Mouse (Mus musculus) kidney, adult 18-20 months (tissue): ENCODE results near the gene Rpusd2.

Source experiments
- DNase-seq: peaks from one replicate; pipeline ENCODE4 v3.0.0; 2021

Gene Rpusd2

DNA sequence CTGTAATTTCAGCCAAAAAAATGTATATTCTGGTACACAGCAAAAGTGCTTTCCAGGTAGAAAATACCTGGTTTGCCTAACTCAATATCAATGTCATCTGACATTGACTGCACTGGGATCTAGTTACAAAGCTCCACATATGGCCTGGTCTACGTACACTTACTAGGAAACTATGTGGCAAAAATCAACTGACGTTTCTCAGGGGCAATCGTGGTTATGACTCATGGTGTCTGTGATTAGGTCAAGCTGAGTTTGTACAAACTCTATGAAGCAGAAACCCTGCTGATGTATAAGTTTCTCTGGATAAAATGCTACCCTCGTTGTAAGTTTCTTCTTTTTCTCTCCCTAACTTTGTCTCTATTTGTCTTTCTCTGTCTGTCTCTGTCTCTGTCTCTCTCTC is 2.4 kb upstream of the Rpusd2 start:
- DNase-seq: no peak

- no peak for DNase-seq
Measured at GRCm38 (mm10) chr2:119035397-119035745, 781 bp downstream of the Rpusd2 start.

DNA sequence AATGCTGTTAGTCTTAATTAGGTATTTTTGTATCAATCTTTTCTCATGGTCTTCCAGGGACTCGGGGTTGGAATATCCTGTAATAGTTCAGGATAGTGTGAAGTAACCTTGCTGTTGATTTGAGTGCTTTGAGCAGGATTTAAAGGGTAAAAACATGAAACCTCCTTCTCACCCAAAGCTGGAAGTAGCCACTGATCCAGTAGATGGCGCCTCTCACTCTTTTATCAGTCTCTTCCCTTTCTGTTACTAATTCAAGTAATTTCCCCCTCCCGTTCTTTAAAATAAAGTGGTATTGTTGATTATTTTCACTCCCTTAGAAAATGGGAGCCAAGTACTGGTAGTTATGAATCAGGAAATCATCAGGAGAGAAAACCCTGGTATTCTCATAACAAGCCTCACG is 6.3 kb downstream of the Rpusd2 start:
- no peak for DNase-seq

DNA sequence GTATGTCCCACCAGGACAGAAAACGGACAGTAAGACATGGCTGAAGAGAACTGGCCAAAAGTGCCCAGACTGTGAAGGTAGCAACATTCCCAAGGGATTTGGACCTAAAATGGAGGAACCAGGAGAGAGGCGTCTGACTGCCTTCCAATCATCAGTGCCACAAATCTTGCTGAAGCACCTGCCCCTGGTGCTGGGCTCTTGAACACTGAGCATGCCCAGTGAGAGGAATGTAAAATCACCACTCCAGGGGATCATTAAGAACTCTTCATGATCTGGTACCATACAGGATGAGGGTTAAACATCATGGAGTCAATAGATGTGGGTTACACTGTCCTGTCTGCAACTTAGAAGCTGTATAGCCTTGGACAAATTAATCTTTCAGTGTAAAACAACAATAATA is 10.6 kb downstream of the Rpusd2 start:
- DNase-seq: no peak

DNA sequence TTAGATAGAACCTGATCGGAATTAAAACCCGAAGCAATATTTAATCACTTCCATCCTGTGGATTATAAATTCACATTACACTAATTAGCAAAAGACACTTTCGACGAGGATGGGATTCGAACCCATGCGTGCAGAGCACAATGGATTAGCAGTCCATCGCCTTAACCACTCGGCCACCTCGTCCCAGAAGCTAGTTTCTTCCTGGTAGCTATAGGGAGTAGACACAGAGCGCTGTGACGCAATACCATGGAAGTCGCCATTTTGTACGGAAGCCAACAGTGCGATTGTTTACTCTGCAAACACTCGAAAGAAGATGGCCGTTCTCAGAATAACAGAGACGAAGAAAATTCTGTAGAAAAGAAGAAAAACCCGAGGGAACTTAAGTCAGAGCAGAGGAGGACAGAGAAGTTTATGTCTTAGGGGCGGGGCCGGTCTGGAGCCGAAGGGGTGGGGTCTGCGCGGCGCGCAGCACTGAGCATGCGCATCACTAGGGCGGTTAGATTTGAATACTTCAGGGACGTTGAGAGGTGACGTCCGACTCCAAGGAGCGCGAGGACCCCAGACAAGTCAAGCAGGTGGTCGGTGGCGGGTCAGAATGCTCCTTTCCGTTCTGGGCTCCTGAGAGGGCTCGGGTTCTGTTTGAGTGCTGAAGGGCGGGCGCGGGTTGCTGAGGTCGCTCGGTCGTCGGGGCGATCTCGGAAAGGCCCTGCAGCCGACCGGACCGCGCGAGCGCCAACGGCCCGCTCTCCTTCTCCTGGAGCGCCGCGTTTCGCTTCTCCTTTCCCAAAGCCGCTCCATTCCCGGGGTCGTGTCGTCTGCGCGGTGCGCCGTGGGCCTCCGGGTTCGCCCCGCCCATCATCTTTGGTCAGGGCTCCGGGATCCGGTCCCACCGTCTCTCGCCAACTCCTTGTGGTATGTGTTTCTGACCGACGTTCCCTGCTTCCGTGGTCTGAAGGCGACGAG is 12.3 kb downstream of the Rpusd2 start, which contains the start of gene Knl1:
Gene Knl1, plus strand, starts transcription at position 471 of the 963 bp plus-strand sequence.
- DNase-seq: peak; percentile 98

DNA sequence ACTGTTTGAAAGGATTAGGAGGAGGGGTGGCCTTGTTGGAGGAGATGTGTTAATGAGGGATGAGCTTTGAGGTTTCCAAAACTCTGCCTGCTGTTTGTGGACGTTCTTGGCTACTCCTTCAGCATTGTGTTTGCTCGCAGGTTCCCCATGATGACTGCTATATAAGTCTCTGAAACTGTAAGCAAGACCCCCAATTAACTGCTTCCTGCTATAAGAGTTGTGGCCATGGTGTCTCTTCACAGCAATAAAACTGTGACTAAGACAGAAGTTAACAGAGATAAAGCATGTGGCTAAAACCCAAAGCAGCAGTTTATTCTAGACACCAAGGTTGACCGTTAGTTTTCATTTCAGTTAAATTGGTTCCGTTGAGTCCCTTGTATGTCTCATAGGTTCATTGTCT is 13.3 kb downstream of the Rpusd2 start:
- no peak for DNase-seq

GRCm38 (mm10) chr2:119050132-119050650 is 15.6 kb downstream of the Rpusd2 start:
- DNase-seq: no peak

GRCm38 (mm10) chr2:119060139-119060538 is 25.5 kb downstream of the Rpusd2 start:
- DNase-seq: no peak

DNA sequence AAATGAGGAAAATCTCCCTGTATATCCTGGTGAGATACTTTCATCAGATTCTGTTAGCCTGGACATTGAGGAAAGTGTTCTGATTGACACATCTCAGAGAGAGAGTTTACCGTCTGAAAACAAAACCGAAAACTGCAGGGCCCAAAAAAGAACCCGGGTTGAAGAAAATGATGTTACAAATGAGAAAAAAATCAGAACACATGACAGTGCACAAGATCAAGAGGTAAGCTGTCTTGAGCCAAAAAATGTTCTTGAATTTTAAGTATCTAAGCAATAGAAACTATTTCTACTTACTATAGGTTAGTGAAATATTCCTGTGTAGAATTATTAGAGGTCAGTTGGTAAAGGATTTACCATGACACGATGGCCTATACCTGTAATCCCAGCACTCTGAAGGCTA is 37.8 kb downstream of the Rpusd2 start:
- no peak for DNase-seq

GRCm38 (mm10) chr2:119086156-119086555 is 51.6 kb downstream of the Rpusd2 start:
- DNase-seq: no peak
